Mouse (Mus musculus): Measurements from ENCODE around the gene Gm10160.

Gene Gm10160

DNA sequence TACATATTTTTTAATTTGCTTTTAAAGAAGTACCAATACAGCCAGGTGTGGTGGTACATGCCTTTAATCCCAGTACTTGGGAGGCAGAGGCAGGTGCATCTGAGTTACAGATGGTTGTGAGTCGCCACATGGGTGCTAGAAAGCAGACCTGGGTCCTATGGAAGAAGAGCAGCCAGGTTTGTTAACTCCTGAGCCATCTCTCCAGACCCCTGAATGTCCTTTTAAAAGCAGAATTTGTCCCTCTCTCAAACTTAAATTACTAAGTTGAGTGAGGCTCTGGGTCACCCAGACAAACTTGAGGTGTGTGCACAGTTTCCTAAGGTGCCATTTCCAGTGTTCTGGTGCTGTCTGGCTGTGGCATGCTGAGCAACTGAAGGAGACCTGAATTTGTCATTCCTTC, at the start of gene Gm10160:
Gene Gm10160 (minus strand): TSS at position 101 of the 400 bp plus-strand sequence.
- 90% methylated on average over 1 of the region's 1 CpGs for WGBS

DNA sequence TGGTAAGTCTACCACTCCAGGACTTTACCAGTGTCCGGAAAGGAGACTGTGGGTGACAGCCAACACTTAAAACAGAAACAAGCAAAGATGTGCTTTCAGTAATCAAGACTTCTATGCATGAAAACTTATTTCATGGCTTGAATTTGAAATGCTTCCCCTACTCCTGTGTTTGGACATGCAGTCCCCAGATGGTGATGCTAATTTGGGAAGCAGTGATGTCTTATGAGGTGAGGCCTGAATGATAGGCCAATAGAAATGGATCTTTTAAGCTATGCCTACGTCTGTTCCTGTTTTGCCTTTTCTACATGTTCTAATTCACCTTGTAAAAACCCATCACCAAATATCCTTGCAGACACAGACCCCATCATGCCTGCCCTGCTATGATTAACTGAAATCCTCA, 49.3 kb upstream of the Gm10160 start:
- WGBS = 48% methylated on average over 2 of the region's 2 CpGs

DNA sequence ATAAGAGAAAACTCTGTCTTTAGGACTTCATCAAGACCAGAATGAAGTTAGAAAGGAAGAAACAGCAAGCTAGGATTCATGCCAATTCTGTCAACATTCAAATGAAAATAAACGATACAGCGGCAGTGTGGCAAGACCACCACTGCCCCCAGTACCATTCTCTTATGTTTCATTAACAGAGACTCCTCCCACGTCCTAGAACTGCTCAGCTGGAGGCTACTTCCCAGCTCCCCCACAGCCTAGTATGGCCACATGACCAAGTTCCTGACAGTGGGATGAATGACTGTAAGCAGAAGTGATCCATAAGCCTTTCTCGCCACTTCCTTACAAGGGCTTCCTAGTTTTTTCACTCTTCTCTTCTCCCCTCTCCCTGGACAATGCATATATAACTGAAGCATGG, 48.5 kb upstream of the Gm10160 start:
- 33% methylated on average over 4 of the region's 4 CpGs for WGBS

DNA sequence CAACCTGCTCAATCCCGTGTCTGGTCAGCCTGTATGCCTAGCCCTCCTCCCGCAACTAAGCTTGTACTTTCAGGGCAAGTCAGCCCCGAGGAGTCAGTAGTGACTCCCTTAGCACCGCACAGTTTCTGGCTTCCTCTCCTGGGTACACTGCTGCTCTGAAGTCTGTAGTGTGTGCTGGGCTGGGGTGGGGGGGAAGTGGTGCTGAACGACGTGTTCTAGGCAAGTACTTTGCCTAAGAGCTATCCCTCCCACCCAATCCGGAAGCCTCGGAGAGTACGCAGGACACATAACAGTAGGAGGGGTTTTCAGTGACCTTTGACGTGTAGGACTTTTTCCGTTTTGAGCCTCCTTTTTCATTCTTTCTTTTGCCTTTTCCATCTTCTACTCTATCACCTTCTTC, 43.8 kb upstream of the Gm10160 start:
- WGBS = 74% methylated on average over 11 of the region's 11 CpGs

DNA sequence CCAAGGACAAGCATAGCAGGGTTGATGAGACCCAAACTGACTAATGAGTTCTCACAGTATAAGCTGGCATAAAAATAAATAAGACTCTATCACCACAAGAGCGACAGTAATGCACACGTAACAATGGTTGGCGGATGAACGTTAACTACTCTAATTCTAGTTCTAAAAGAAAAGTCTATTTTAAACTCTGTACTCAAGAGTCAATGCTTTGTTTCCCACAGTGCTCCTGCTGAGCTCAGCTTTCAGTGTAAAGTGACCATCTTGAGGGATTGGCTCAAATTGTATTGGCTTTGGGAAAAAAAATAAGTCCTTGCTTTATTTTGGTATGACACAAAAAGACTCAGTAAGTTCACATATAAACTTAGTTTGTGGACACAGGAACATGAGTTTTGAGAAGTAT, 29.5 kb upstream of the Gm10160 start:
- 58% methylated on average over 4 of the region's 4 CpGs for WGBS

DNA sequence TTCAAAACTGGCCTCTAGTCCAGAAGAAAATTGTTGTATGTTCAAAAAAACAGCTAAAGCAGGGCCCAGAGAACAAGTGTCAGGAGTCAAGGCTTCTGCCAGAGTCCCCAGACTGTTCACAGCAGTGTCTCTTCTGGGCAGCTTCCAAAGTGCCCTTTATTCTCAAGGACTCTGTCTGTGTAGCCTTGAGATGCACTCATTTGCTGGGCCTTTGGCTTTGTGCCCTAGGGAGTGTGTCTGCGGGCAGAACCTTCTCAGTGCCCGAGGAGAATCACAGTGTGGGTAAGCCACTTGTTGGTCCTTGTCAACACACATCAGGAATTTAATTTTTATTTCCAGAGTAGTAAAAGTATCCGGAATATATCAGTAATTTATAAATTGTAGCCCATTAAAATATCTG, 26.0 kb upstream of the Gm10160 start:
- WGBS = 58% methylated on average over 3 of the region's 3 CpGs

DNA sequence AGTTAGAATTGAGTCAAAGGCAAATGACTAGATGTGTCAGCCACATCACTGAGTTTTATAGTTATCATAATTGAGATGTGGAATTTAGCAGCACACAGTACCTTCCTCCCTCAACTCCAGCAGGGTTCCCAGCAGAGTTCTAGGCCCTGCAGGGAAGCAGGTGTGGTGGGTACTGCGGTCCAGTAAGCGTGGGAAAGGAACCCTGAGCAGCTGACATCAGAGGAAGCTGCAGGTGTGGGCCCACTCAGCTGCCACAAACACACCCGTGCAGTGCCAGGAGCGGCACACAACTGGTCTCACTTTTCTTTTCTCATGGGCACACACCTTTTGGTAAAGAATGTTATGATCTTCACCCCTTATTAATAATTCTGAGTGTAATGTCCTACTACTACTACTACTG, 25.2 kb upstream of the Gm10160 start:
- WGBS = 88% methylated on average over 4 of the region's 4 CpGs

DNA sequence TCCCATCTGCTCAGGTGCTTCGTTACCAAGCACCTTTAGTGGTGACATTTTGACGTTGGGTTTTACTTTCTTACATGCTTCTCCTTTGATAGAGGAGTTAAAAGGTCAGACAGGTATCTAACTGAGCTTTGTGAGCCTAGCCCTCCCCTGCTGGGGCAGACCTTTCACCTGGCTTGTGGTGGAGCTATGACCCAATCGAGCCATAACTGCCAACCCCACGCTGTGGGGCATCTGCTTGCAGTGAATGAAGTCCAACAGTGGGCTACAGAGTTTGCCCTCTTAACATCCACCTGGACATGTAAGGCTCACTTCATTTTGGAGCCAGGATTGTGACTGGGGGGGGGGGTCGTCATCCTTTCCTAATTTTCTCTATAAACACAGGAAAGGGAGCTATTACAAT, 24.7 kb upstream of the Gm10160 start:
- WGBS = 87% methylated on average over 5 of the region's 5 CpGs

DNA sequence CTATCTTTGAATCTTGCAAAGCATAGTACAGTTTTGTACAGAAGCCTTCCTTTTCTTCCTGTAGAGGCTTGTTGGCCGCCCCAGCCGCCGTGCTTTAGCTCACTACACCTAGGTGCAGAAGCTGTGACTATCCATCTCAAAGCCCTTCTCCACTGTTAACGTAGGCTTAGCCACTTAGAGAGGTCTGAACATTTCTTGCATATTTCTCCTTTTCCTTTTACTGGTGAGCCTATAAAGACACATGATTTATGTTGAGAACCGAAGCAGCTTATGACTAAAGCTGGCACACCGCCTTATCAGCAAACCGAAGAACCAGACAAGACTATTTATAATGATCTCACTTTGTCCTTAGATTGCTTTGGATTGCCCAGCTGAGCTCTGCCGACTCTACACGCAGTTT, 19.8 kb upstream of the Gm10160 start:
- 42% methylated on average over 9 of the region's 9 CpGs for WGBS

DNA sequence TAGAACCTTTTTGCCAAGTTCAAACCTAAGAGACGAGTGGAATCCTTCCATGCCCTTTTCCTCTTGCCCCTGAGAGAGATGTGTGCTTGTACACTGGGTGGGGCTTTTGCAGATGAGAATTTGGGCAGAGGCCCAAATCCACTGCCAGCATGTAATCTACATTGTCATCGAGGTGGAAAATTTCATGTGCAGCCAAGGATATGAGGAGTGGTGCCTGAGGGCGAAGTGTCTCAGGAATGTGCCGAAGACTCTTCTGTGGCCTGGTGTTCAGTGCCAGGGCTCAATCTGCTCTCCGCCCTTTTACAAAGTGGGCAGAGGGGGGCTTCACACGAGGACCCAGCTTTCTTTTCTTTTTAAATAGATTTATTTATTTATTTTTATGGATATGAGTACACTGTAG, 19.0 kb upstream of the Gm10160 start:
- 48% methylated on average over 6 of the region's 6 CpGs for WGBS

DNA sequence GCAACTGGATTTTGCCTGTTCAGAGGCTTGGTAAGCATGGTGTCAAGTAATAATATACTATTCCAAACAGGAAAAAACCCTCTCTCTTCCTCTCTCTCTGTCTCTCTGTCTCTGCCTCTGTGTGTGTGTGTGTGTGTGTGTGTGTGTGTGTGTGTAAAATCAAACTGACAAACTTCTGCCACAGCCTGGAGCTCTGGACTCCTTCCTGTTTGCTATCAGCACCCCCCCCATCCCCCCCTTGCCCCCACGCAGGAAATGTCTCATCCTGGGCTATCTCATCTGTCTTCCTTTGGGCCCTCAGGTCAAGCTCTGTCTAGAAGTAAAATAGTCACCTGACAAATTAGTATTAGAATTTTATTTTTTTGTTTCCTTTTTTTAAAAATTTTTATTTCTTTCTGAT, 18.2 kb upstream of the Gm10160 start:
- WGBS = 67% methylated on average over 1 of the region's 1 CpGs

DNA sequence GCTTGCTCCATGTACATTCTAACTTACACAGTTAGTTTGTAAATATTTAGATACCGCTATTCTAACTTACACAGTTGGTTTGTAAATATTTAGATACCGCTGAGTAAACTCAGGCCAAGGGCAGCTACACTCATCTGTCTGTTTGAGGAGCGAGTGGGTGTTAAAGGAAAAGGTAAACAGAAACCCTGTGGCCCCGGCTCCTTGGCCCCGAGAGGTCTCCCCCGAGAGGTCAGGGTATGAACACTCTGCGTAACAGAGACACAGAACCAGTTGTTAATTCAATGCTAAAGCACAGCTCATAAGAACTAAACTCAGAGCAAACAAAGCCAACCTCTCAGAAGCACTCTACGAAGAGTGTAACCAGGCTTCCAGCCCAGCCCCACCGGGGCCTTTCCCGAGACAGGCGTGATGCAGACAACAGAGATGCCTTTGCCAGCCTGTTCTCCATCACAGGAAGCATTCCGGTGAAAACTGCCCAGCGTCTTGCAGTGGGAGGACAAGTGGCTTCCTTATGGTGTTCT, 17.0 kb upstream of the Gm10160 start:
- 67% methylated on average over 13 of the region's 13 CpGs for WGBS

DNA sequence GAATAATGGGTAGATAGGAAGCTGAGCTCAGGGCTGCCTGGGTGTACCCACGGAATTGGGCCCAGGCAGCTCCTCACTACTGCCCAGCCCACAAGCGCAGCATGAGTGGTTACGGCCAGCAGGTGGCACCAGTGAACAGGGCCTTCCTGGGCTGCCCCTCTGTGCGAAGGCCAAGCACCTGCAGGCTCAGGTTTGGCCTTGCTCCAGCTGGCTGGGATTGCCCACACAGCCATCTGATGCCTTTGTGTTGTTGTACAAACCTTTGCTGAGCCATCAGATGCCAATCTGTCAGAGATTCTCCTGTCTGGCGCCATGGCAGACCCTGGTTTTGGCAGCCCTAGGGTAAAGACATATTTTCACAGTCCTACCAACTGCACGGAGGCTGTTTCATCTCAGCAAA, 12.6 kb upstream of the Gm10160 start:
- 29% methylated on average over 6 of the region's 6 CpGs for WGBS

DNA sequence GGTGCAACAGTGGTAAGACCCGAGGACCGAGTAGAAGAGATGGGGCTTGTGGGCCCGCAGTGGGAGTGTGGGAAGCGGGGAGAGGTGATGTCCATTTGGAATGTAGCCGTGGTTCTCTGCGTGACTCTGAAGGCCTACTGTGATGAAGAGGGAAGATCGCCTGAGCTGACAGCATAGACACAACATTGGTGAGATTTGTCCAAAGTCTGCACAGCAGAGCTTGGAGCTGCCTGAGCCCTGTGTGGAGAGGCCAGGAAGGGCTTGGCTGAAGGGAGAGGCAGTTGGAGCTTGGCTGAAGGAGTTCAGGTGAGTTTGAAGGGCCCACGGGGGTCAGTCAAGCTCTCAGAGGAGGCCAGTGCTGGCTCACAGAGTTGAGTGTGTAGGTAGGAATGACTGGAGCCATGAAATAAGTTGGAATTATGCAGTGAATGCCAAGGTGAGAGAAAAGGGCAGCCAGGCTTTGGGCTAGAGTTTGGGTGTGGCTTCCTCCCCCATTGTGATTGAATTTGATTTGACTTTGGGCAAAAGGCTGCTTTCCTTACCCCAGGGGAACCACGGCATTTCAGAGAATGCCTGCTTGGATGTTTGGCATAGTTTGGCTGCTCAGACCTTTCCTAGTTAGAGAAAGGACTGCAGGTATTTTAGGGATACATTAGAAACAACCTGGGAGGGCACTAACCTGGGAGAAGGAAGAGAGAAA, 11.8 kb upstream of the Gm10160 start:
- 90% methylated on average over 9 of the region's 9 CpGs for WGBS

DNA sequence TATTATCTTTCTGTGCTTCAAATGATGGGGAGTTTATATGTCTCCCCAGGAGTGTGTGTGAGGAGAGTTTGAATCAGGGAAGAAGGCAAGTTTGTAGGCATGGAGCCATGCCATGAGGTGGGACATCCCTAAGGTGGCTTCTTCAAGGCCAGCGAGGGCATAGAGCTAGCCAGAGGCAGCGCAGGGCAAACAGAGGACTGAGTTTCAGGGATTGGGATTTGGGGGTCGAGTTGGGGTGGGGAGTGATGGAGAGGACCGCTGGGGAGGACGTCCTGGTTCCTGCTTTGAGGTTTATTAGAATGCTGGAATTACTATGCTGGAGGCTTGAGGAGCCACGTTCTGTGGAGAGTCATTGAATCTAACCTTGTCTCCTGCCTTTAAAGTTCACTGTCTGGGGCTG, 10.3 kb upstream of the Gm10160 start:
- 97% methylated on average over 6 of the region's 6 CpGs for WGBS

DNA sequence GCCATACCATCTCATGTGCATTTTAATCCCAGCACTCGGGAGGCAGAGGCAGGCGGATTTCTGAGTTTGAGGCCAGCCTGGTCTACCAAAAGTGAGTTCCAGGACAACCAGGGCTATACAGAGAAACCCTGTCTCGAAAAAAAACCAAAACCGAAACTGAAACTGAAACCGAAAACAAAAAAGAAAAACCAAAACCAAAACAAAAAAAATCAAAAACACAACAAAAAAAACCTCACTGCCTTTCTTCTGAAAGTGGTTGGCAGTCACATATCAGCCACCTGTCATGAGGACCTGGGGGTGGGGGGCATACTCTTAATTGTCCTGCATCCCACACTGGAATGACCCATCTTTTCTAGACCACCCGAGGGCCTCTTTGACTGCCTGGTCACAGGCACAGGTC, 9.0 kb upstream of the Gm10160 start:
- WGBS = 89% methylated on average over 6 of the region's 6 CpGs

DNA sequence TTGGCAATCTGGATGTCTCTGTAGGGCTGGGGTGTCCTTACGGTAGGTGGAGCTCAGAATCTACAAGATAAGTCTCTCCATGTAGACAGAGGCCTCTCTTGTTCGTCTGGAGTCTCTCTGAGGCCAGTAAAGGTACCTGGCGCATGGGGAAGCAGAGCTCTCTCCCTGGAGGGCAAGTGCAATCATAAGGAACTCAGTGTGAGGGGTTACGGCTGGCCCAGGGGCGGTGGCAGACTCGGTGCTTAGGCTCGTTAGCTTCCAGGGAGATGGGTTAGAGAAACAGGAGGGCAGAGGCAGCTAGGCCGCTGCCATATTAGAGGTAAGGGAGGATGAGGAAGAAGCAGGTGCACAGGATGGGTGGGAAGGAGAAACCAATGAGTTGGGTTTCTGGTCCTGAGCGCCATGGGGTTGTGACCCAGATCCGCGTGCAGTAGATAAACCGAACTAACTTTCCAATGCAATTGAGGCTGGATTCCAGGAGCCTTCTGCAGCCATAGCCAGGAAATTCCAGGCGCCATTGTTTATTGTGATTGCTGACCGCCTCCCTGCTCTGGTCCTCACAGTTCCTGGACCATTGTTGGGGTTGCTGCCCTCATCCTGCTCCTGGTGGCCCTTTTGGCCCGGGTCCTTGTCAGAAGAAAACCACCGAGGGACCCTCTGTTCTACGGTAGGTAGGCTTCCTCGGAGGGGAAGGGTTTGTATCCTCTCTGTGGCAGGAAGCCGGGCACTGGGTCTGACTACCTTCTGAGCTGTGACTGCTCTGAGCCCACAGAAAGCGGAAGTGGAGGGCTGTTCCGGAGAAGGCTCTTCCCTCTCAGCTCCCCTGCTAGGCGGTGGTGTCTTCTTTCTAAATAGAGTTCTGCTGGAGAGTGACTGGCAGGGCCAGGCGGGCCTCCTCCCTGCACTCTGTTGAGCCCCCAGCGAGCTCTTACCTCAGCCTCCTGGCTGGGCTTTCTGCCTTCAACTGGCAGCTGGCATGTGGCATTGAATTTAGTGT, 7.3 kb upstream of the Gm10160 start:
- WGBS = 67% methylated on average over 24 of the region's 24 CpGs

DNA sequence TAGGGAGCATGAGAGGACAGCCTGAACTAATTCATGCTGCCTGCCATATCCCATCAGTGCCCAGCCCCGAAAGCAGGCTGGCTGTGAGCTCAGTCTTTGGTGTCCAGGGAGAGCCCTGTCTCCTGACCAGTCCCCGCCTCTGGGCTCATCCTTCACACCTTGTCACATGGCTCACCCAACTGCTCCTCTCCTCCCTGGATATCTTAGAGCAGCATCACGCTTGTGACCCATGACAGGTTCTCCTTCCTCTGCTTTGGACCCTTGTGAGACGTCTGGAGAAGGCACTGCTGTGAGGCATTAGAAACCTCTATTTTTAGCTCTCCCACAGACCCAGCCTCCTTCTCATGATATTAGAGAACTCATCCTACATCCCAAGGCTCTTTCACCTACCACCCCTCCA, 6.3 kb upstream of the Gm10160 start:
- WGBS = 73% methylated on average over 4 of the region's 4 CpGs

DNA sequence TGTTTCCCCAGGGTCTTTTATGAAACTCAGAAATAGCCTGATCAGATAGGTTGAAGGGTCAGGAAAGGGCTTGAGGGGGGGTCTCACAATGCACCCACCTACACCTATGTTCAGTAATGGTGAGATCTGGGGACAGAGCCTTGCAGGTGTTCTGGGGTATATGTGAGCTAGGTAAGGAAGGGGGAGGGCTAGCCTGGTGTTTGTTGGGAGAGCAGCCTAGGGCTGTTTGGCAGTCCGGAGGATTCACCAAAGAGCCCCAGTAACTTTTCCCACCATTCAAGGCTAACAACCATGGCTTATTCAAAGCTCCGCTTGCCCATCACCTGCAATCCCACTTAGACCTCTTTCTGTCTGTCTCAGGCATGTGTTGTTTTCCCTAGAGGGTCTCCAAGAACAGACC, 5.9 kb upstream of the Gm10160 start:
- 91% methylated on average over 2 of the region's 2 CpGs for WGBS

DNA sequence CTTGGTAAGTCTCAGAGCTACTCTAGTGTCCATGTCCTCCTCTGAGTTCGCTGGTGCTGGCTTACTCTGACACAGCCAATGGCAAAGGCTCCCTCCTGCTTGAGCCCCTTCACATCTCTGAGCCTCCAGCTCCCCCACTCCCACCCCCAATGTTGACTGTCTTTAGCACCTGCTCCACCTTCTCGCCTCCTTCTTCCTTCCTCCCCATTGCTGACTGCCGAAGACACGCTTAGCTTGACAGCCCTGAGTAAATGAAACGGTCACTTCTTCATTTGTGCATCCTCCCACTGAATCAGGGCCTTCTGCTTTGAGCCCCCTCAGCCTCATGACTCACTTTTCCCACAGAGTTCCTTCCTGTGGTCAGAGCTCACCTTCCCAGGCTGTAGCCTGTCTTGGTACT, 5.4 kb upstream of the Gm10160 start:
- 36% methylated on average over 5 of the region's 5 CpGs for WGBS

DNA sequence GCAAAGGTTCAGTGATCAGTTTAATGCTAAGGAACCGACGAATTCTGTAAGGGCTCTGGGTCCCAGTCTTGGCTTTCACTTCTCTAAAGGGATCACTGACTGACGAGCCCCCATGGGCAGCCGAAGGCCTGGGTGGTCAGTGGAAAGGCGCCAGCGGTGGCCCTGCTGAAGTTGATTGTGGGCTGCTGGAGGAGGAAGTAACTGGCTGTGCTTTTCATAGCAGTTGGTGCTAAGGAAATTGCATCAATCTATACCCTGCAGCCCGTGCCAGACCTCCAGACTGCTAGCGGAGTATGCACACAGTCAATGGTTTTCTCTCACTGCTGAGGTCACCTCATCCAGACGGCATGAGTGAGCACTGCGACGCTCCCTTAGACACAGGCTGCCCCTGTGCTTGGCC, 4.5 kb upstream of the Gm10160 start:
- 31% methylated on average over 11 of the region's 11 CpGs for WGBS

DNA sequence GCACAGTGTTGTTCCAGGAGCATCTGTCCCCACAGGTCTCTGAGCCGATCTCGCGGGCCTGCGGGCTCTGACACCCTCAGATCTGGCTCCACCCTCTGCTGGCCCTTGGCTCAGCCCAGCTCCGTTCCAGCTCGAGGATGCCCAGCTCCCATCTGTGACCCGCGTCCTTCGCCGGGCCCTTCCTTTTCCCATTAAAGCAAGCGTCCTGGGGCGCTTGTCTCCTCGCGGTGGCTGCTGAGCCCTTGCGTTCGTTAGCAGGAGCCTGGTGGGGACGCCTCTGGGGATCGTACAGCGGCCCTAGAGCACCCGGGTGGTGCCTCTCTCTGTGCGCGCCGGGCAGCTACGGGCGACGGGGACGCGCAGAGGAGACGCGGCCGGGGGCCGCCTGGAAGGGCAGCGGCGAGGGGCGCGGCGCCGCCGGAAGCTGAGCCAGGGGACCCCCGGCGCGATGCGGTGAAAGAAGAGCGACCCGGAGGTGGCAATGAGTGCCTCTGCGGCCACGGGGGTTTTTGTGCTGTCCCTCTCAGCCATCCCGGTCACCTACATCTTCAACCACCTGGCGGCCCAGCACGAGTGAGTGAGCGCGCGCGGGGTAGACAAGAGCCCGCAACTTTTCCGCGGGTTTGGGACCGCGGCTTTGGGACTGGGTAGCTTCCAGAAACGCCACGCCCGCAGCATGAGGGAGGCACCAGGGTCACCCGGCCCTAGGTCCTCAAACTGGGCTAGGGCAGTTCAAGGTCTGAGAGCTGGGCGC, 3.6 kb upstream of the Gm10160 start, which contains the start of gene Tm6sf1:
Gene Tm6sf1 (plus strand): TSS at position 34 of the 754 bp plus-strand sequence.
- 1% methylated on average over 64 of the region's 64 CpGs for WGBS
